Mouse (Mus musculus) limb, embryonic 11.5 days (tissue): ENCODE measurements around the gene Apoa4. TPM values are rescaled to one million over a fixed set of nuclear protein-coding genes. Genes with fewer than 3 reads are reported as not detected.

ENCODE experiments used
- ATAC-seq: fragments of 200-750 bp; cut with Nextera tagmentation; 2 replicates; pipeline ENCODE4 v1.8.0; 2017; ENCODE audit warnings: low read depth; ENCODE audit not compliant: insufficient number of reproducible peaks, low FRiP score, low TSS enrichment
- DNase-seq: peaks from one replicate; pipeline ENCODE4 v3.0.0-alpha.2; 2015; ENCODE audit warnings: low spot score
- H3K27ac ChIP-seq: fragments of 300-500 bp; sonication (generic); replicated peaks from 2 replicates; pipeline ENCODE4 v1.5.1; 2014; ENCODE audit warnings: low read depth, mild to moderate bottlenecking, low read length
- H3K27me3 ChIP-seq: fragments of 300-500 bp; sonication (generic); 2 replicates; pipeline ENCODE4 v1.6.1; 2014; ENCODE audit warnings: mild to moderate bottlenecking, low read length, mixed read lengths; ENCODE audit not compliant: control insufficient read depth, insufficient read depth
- H3K36me3 ChIP-seq: fragments of 300-500 bp; sonication (generic); 2 replicates; pipeline ENCODE4 v1.6.1; 2014; ENCODE audit warnings: mild to moderate bottlenecking, low read length, moderate library complexity, mixed read lengths; ENCODE audit not compliant: control insufficient read depth, insufficient read depth
- H3K4me1 ChIP-seq: fragments of 300-500 bp; sonication (generic); 2 replicates; pipeline ENCODE4 v1.6.1; 2014; ENCODE audit warnings: low read length, mixed read lengths; ENCODE audit not compliant: control insufficient read depth, insufficient read depth
- H3K4me2 ChIP-seq: fragments of 300-500 bp; sonication (generic); 2 replicates; pipeline ENCODE4 v1.6.1; 2014; ENCODE audit warnings: low read depth, mild to moderate bottlenecking, moderate library complexity; ENCODE audit not compliant: severe bottlenecking
- H3K4me3 ChIP-seq: fragments of 300-500 bp; sonication (generic); 2 replicates; pipeline ENCODE4 v1.5.1; 2014; ENCODE audit warnings: low read depth, low read length
- H3K9ac ChIP-seq: fragments of 300-500 bp; sonication (generic); 2 replicates; pipeline ENCODE4 v1.6.1; 2014; ENCODE audit warnings: mild to moderate bottlenecking, low read length
- H3K9me3 ChIP-seq: fragments of 300-500 bp; sonication (generic); 2 replicates; pipeline ENCODE4 v1.6.1; 2016; ENCODE audit warnings: low read length; ENCODE audit not compliant: control insufficient read depth
- WGBS: fragments of 180-500 bp; shearing (Covaris S2); extraction: QIAGEN DNeasy Blood & Tissue Kit; methylation state at CpG from one replicate; pipeline ENCODE4 v1.1.7; 2014; 5-methylcytosine and 5-hydroxymethylcytosine counted together
- polyA plus RNA-seq: library from polyadenylated mRNA; unstranded; fragments of >200 nt; fragmentation: Nextera tagmentation; extraction: Ambion mirVana; gene quantifications from 2 replicates; pipeline ENCODE4 v1.2.1, GENCODE M21; 2014

Gene Apoa4
- polyA plus RNA-seq, 1 experiment from 2014 or later, result not detected

DNA sequence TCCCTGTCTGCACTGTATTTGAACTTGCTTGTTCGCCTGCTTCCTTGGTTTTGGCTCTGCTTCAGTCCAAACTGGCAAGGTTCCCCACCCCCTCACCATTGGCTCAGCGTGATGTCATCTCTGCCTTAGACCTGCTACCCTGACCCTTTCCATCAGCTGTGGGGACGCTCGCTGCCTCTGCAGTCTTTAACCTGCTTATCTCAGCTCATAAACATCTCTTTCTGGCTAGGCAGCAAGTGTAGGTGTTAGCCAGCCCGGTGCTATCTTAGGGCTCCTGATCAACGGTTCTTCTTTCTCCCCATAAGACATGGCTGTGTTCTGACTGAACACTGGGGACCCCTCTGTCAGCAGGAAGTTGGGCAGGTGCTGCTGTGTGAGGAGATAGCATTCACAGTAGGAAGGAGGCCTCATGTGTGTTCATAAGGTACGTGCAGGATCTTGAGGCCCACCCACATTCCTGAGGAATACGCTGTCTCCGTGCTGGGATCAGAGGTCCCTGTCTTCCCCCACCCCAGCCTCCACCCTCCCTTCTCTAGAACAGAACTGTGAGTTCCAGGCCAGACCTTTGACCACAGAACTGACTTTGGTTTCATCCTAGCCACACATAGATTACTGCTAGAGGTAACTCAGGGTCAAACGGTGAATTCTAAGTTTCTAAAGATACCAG, 33.5 kb upstream of the Apoa4 start:
- whole genome bisulfite sequencing, result 82% methylated on average over 10 of the region's 10 CpGs
- Histone ChIP-seq H3K9me3 (no peaks in the 10 kb centered on the region), H3K36me3 (peaks cover 4% of the 10 kb centered on the region; the same call in 1 of the 2 replicates), H3K4me2 (no peak overlapping the region), H3K27me3 (no peaks in the 10 kb centered on the region), H3K4me3 (no peak overlapping the region), H3K4me1 (peaks cover 4% of the 10 kb centered on the region; the same call in 1 of the 2 replicates), H3K27ac (no peak overlapping the region), H3K9ac (no peak overlapping the region)
- ATAC-seq, result no peak
- no peak for DNase-seq

DNA sequence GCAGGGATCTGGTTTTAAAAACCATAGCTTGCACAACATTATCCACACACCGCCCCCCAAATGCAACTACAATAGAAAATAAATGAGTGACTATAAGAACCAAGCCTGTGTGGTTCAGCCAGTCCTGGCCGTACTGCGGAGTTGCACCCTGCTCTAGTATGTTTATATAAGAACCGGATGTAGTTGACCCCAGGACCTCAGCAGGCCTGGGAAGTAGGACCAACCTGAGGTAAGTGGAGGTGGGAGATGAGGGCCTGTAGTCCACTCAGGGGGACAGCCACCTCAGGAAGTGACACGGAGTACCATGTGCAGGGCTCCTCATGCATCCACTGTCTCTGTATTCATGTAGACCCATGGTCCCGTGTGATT, 33.0 kb upstream of the Apoa4 start:
- Histone ChIP-seq H3K4me1 (peaks cover 4% of the 10 kb centered on the region; the same call in 1 of the 2 replicates), H3K4me3 (no peak overlapping the region), H3K27ac (no peak overlapping the region), H3K36me3 (peaks cover 6% of the 10 kb centered on the region; the same call in 1 of the 2 replicates), H3K4me2 (no peak overlapping the region), H3K9me3 (no peaks in the 10 kb centered on the region), H3K9ac (no peak overlapping the region), H3K27me3 (no peaks in the 10 kb centered on the region)
- no peak for ATAC-seq
- DNase-seq, result no peak
- 82% methylated on average over 6 of the region's 6 CpGs for WGBS

DNA sequence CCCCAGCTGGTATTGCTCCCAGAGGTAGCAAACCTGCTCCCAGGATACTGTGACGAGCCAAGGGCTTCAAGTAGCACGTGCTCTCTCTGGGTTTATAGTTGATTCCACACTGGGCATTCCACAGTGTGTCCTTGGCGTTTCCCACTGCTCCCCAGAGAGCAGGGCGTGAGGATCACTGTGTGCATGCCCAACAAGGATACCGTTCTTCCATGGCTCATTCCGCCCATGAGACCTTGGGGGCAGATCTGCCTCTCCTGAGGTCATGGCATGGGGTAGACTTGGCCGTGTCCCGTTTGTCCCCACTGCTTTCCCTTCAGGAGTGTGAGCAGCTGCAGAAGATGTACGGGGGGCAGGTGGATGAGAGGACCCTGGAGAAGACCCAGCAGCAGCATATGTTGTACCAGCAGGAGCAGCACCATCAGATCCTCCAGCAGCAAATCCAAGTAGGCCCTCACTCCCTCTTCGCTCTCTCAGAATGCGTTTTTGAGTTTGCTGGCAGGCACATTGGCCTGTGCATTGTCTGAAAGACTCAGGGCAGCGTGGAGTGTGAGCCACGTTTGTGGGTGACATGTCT, 32.0 kb upstream of the Apoa4 start:
- Histone ChIP-seq H3K27ac (no peak overlapping the region; the same call in 1 of the 2 replicates), H3K9me3 (no peaks in the 10 kb centered on the region), H3K27me3 (no peaks in the 10 kb centered on the region), H3K36me3 (peaks cover 6% of the 10 kb centered on the region; the same call in 1 of the 2 replicates), H3K4me3 (no peak overlapping the region), H3K9ac (no peak overlapping the region), H3K4me1 (peaks cover 4% of the 10 kb centered on the region; the same call in 1 of the 2 replicates), H3K4me2 (no peak overlapping the region)
- 81% methylated on average over 13 of the region's 13 CpGs for WGBS
- no peak for ATAC-seq
- DNase-seq, result peak; percentile 45

DNA sequence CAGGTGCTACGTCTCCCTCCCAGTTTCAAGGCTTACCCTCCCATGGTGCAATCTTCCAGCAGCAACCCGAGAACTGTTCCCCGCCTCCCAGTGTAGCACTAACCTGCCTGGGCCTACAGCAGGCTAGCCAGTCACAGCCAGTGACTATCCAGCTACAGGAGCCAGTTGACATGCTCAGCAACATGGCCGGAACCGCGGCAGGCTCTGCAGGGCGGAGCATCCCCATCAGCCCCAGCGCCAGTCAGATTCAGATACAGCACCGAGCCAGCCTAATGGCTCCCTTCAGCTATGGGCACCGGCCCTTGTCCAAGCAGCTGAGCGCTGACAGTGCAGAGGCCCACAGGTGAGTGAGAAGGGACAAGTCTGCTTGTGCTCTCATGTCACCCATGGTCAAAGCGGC, 30.0 kb upstream of the Apoa4 start:
- no peak for ATAC-seq
- H3K4me3 ChIP-seq, result no peak overlapping the region
- WGBS, result 88% methylated on average over 12 of the region's 12 CpGs
- DNase-seq, result no peak
- H3K27ac ChIP-seq, result no peak overlapping the region
- no peaks in the 10 kb centered on the region for H3K9me3 ChIP-seq
- H3K27me3 ChIP-seq, result no peaks in the 10 kb centered on the region
- H3K36me3 ChIP-seq, result peaks cover 8% of the 10 kb centered on the region; the same call in 1 of the 2 replicates
- H3K4me1 ChIP-seq, result peaks cover 4% of the 10 kb centered on the region; the same call in 1 of the 2 replicates
- no peak overlapping the region for H3K4me2 ChIP-seq
- H3K9ac ChIP-seq, result no peak overlapping the region

DNA sequence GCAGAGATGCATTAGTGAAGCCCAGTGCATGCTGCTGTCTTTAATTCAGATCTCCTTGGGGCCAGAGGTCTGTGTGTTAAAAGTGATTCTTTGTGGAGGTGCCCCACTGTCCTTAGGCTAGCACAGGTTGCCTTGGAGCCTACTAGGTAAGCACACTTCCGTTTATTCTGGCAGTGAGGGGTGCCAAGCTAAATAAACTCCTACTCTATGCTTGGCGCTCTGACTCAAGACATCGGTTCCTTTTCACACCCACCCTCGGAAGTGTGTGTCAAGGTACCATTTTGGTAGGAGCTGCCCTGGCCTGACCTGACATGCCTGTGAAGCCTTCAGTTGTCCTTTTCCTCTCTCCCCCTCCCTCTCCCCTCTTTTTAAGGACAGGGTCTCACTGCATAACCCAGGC, 26.2 kb upstream of the Apoa4 start:
- Histone ChIP-seq H3K36me3 (peaks cover 10% of the 10 kb centered on the region; the same call in 1 of the 2 replicates), H3K27ac (no peak overlapping the region), H3K4me3 (no peak overlapping the region), H3K9ac (no peak overlapping the region), H3K27me3 (no peaks in the 10 kb centered on the region), H3K9me3 (no peaks in the 10 kb centered on the region), H3K4me1 (no peaks in the 10 kb centered on the region), H3K4me2 (no peak overlapping the region)
- 89% methylated on average over 4 of the region's 4 CpGs for WGBS
- DNase-seq (no peak), ATAC-seq (no peak)

DNA sequence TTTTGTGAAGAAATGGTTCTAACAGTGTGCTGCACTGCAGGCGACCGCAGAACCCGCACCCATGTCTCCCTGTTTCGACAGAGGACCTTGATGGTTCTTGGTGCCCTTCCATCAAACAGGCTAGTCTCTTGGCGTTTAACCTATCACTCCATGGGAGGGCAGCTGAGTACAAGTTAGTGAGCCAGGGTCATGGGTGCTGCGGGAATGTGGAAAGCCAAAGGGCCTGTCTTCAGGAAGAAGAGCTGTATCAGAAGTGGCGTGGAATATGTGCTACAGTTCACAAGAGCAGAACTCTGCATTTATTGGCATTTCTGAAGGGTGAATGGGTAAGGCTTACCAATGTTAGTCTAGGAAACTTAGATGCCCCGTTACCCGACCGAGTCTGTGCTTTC, 25.6 kb upstream of the Apoa4 start:
- DNase-seq, result no peak
- no peak overlapping the region for H3K9ac ChIP-seq

DNA sequence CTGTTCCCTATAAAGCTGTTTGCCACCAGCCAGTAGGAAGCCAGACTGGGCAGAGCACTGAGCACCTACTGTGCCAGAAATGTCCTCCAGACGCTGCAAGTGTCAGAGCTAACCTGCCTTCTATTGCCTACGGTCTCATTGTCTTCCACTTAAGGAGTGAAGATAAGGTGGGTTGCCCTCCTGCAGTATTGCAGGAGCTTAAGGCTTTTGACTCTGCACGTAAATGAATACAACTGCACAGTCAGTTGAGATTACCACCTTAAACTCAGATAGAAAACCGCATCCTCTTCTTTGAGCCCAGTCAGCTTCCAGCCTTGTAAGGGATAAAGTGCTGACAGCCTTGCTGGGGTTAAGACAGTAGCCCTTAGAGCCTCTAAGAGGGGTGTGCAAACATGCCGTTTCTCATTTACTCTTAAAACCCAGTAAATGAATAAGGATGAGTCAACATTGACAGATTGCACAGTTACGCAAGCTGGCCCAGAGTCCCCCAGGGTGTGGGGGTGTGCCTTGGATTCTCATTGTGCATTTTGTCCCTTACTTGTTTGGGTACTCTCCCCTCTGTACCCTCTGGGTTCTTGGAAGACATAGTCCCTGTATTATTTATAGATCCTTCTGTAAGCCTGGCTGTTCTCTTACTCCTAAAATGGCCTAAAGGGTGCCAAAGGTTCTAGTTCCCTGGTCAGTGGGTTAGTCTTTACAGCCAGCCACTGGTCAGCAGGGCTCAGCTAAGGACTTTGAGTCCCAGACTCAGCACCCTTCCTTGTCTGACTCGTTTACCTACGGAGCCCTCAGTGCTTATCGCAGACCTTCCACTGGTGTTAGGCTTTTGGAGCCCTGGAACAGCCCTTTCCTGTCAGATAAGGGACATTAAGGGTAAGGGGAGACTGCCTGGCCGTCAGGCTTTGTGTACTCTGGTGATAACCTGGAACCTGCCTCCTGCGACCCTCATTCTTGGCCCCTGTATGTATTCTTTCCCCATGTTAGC, 24.9 kb upstream of the Apoa4 start:
- no peak for DNase-seq
- Histone ChIP-seq H3K4me2 (no peak overlapping the region), H3K4me1 (no peaks in the 10 kb centered on the region), H3K27ac (no peak overlapping the region), H3K9ac (no peak overlapping the region), H3K9me3 (no peaks in the 10 kb centered on the region), H3K27me3 (no peaks in the 10 kb centered on the region), H3K36me3 (peaks cover 7% of the 10 kb centered on the region; the same call in 1 of the 2 replicates), H3K4me3 (no peak overlapping the region)
- no peak for ATAC-seq
- WGBS, result 83% methylated on average over 11 of the region's 11 CpGs

More for the DNA sequence above, 25.6 kb upstream of the Apoa4 start:
- no peak overlapping the region for H3K27ac ChIP-seq
- no peak overlapping the region for H3K4me2 ChIP-seq
- H3K4me1 ChIP-seq, result no peaks in the 10 kb centered on the region
- WGBS, result 95% methylated on average over 10 of the region's 10 CpGs
- H3K36me3 ChIP-seq, result peaks cover 10% of the 10 kb centered on the region; the same call in 1 of the 2 replicates
- no peak for ATAC-seq
- no peaks in the 10 kb centered on the region for H3K9me3 ChIP-seq
- no peaks in the 10 kb centered on the region for H3K27me3 ChIP-seq
- no peak overlapping the region for H3K4me3 ChIP-seq
